Mouse (Mus musculus): ENCODE data around the gene N6amt1.

The N6amt1 gene

DNA sequence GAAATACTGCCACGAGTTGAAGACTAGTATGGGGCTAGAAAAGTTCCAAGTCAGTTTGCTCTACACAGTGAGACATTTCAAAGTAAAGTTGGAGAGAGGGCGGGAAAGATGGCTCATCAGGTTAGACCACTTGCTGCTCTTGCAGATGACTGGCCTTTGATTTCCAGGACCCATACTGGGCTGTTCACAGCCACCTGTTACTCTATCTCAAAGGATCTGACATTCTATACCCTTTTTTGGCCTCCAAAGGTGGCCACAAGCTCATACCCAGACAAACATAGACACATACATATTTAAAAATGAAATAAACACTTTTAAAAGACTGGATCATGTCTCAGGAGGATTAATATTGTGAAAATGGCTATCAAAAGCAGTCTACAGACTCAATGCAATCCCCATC, 30.4 kb downstream of the N6amt1 start:
- in situ Hi-C loops (cut with MboI, MseI), result loop anchor here (10.0 kb wide), 1 partner anchor 1280 kb away; no protein-coding TSS in a partner anchor

GRCm38 (mm10) chr16:87387444-87387977, 33.5 kb downstream of the N6amt1 start:
- in situ Hi-C loops (cut with MboI, MseI), result loop anchor here (10.0 kb wide), 1 partner anchor 1283 kb away; no protein-coding TSS in a partner anchor

DNA sequence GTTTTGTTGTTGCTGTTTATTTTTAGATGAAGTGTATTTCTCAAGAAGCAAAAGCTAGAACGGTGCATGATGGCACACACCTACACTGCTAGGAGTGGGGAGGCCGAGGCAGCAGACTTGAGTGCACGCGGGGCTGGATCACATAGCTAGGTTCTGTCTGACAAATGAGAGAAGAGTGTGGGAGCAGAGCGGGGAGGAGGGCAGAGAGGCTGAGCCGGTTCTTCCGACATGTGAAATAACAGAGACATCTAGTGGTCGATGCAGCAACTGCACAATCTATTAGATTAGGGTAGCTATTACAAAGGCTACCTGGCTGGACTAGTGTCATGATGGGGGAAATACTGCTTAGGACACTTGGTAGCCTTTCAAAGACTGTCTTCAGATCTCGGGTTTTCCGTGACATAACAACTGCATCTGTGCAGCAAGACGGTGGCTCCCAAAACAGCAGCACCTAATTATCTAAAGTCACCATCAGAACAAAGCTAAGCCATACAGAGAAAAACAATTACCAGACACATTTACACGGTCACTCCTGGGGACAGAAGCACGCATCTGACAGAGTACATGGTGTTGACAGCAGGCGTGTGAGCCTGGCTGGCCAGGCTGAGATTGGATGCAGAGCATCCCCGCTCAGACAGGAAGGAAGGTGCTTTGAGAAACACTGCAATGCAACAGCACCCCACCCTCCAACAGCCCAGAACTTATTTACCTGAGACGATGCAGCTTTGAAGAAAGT, 40.0 kb downstream of the N6amt1 start:
- in situ Hi-C loops (cut with MboI, MseI), result no loop called here

DNA sequence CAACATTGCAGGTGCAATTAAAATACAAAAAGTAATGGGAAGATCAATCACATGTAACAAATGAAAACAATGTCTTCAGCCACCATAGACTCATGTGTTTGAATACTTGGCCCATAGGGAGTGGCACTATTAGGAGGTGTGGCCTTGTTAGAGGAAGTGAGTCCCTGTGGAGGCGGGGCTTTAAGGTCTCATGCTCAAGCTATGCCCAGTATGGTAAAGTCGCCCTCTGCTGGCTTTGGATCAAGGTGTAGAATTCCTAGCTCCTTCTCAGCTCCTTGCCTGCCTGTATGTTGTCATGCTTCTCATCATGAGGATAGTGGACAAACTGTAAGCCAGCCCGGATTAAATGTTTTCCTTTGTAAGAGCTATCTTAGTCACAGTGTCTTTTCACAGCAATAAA, 51.0 kb downstream of the N6amt1 start:
- in situ Hi-C loops (cut with MboI, MseI), result loop anchor here (5.0 to 25.0 kb wide), 2 partner anchors 82 to 1593 kb away; partner anchors contain the start of gene Adamts1
